Mouse (Mus musculus): Measurements from ENCODE around the gene Hmga1.
A peak's percentile ranks its signal among the peaks of the same experiment; 100 is the strongest.

Hmga1 gene

GRCm38 (mm10) chr17:27528767-27529166 is 27.5 kb upstream of the Hmga1 start:
- no peak for DNase-seq (ENCODE audit: low read depth, low spot score)

GRCm38 (mm10) chr17:27532095-27532494 is 24.2 kb upstream of the Hmga1 start:
- DNase-seq (ENCODE audit: low read depth, low spot score) = no peak

- no peak for DNase-seq (ENCODE audit: low read depth, low spot score)
Observed at GRCm38 (mm10) chr17:27533354-27533753, 22.9 kb upstream of the Hmga1 start.

GRCm38 (mm10) chr17:27534718-27535117 is 21.6 kb upstream of the Hmga1 start:
- DNase-seq (ENCODE audit: low read depth, low spot score) = peak; percentile 93

- DNase-seq (ENCODE audit: low read depth, low spot score) = no peak
Observed at GRCm38 (mm10) chr17:27541261-27541660, 15.0 kb upstream of the Hmga1 start.

GRCm38 (mm10) chr17:27541984-27542383 is 14.3 kb upstream of the Hmga1 start:
- no peak for DNase-seq (ENCODE audit: low read depth, low spot score)

GRCm38 (mm10) chr17:27544551-27544950 is 11.7 kb upstream of the Hmga1 start:
- no peak for DNase-seq (ENCODE audit: low read depth, low spot score)

GRCm38 (mm10) chr17:27545991-27546390 is 10.3 kb upstream of the Hmga1 start:
- no peak for DNase-seq (ENCODE audit: low read depth, low spot score)

- no peak for DNase-seq (ENCODE audit: low read depth, low spot score)
Observed at GRCm38 (mm10) chr17:27546574-27547085, 9.7 kb upstream of the Hmga1 start.

GRCm38 (mm10) chr17:27547253-27547868 is 8.9 kb upstream of the Hmga1 start:
- DNase-seq (ENCODE audit: low read depth, low spot score) = no peak

GRCm38 (mm10) chr17:27549234-27549633 is 7.1 kb upstream of the Hmga1 start:
- no peak for DNase-seq (ENCODE audit: low read depth, low spot score)

GRCm38 (mm10) chr17:27551393-27551940 is 4.8 kb upstream of the Hmga1 start:
- peak; percentile 64 for DNase-seq (ENCODE audit: low read depth, low spot score)

GRCm38 (mm10) chr17:27552215-27553201 is 3.8 kb upstream of the Hmga1 start:
- no peak for DNase-seq (ENCODE audit: low read depth, low spot score)

GRCm38 (mm10) chr17:27554062-27554960 is 2.0 kb upstream of the Hmga1 start:
- peak; percentile 81 for DNase-seq (ENCODE audit: low read depth, low spot score)

- peak; percentile 83 for DNase-seq (ENCODE audit: low read depth, low spot score)
Observed at GRCm38 (mm10) chr17:27555075-27555511, 1.2 kb upstream of the Hmga1 start.

- peak; percentile 94 for DNase-seq (ENCODE audit: low read depth, low spot score)
Observed at GRCm38 (mm10) chr17:27555512-27556172, 655 bp upstream of the Hmga1 start.

GRCm38 (mm10) chr17:27557181-27557926 is 1.1 kb downstream of the Hmga1 start:
- peak; percentile 86 for DNase-seq (ENCODE audit: low read depth, low spot score)

- DNase-seq (ENCODE audit: low read depth, low spot score) = no peak
Observed at GRCm38 (mm10) chr17:27557927-27558661, 1.8 kb downstream of the Hmga1 start.

- no peak for DNase-seq (ENCODE audit: low read depth, low spot score)
Observed at GRCm38 (mm10) chr17:27558845-27559244, 2.5 kb downstream of the Hmga1 start.
